ENCODE assay signal across 14 mouse cellular contexts in the genomic region with DNA sequence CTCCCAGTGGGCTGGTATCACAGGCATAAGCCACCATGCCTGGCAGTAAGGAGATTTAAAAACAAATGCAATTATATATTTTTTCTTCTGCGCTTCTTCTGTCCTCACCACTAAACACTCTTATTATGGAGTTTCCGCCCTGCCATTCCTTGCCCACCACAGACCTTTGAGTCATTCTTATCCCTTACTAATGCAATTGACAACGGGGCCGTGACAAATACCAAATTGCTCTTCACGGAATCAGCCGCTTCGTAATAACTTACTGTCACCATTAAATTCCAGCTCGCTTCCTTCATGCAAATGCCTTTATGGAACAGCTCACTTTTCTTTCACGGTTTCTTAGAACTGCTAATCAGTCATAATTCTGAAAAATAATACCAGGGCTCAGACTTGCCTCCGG.
"Had no signal": no experiment of that assay in that cellular context is flagged by ENCODE, and none has a peak within 500 bp of the region (broad histone marks: within the 10 kb centered on the region; RNA-seq: fewer than 3 reads in every experiment).

No protein-coding gene starts in this region.

- H3K4me3 ChIP-seq: intestine, embryonic 15.5 days; left cerebral cortex, adult 2 months; limb, embryonic 13.5 days; megakaryocyte, embryonic 14.5 days; midbrain, embryonic 12.5 days; neural tube, embryonic 15.5 days had no signal

- ATAC-seq: intestine, embryonic 15.5 days had no signal

- H3K4me2 ChIP-seq: intestine, embryonic 15.5 days; limb, embryonic 13.5 days; lung, embryonic 14.5 days; midbrain, embryonic 12.5 days; neural tube, embryonic 15.5 days had no signal

- H3K4me1 ChIP-seq: intestine, embryonic 15.5 days; midbrain, embryonic 12.5 days; neural tube, embryonic 15.5 days had no signal

- H3K27ac ChIP-seq: left cerebral cortex, adult 2 months; limb, embryonic 13.5 days; liver, embryonic 14.5 days; macrophage; midbrain, embryonic 12.5 days; neural tube, embryonic 15.5 days had no signal

- DNase-seq: kidney, postnatal 25 days; lung, embryonic 14.5 days; lung, postnatal 14 days; right cerebral cortex, adult 18-20 months; right cerebral cortex, postnatal 25 days; thymus, postnatal 36 days had no signal

- H3K36me3 ChIP-seq: intestine, embryonic 15.5 days; limb, embryonic 13.5 days; midbrain, embryonic 12.5 days; neural tube, embryonic 15.5 days had no signal

- H3K27me3 ChIP-seq: intestine, embryonic 15.5 days; limb, embryonic 13.5 days; midbrain, embryonic 12.5 days; neural tube, embryonic 15.5 days had no signal

- H3K9ac ChIP-seq: intestine, embryonic 15.5 days; limb, embryonic 13.5 days; liver, embryonic 14.5 days; lung, embryonic 14.5 days; midbrain, embryonic 12.5 days; neural tube, embryonic 15.5 days had no signal

- H3K9me3 ChIP-seq: intestine, embryonic 15.5 days; limb, embryonic 13.5 days; megakaryocyte, embryonic 14.5 days; midbrain, embryonic 12.5 days; neural tube, embryonic 15.5 days had no signal
